Mouse (Mus musculus) hindbrain, embryonic 14.5 days (tissue): ENCODE data around the gene S1pr2. TPM values are rescaled to one million over a fixed set of nuclear protein-coding genes. Genes with fewer than 3 reads are reported as not detected.

Experiments
- ATAC-seq: fragments of 200-750 bp; cut with Nextera tagmentation; 2 replicates; pipeline ENCODE4 v1.8.0; 2017; ENCODE audit warnings: moderate number of reproducible peaks, mild to moderate bottlenecking, moderate TSS enrichment, moderate library complexity; ENCODE audit not compliant: low FRiP score
- DNase-seq: peaks from one replicate; pipeline ENCODE4 v3.0.0-alpha.2; 2015; ENCODE audit warnings: low spot score
- H3K27ac ChIP-seq: fragments of 300-500 bp; sonication (generic); 2 replicates; pipeline ENCODE4 v1.5.1; 2014; ENCODE audit warnings: mild to moderate bottlenecking, moderate library complexity
- H3K27me3 ChIP-seq: fragments of 300-500 bp; sonication (generic); 2 replicates; pipeline ENCODE4 v1.6.1; 2014; ENCODE audit warnings: mild to moderate bottlenecking, low read length, mixed read lengths; ENCODE audit not compliant: control insufficient read depth, insufficient read depth
- H3K36me3 ChIP-seq: fragments of 300-500 bp; sonication (generic); replicated peaks from 2 replicates; pipeline ENCODE4 v1.6.1; 2014; ENCODE audit not compliant: control insufficient read depth, insufficient read depth
- H3K4me1 ChIP-seq: fragments of 300-500 bp; sonication (generic); replicated peaks from 2 replicates; pipeline ENCODE4 v1.6.1; 2014; ENCODE audit warnings: antibody characterized with exemption, low read length, mixed read lengths; ENCODE audit not compliant: control insufficient read depth, insufficient read depth
- H3K4me2 ChIP-seq: fragments of 300-500 bp; sonication (generic); replicated peaks from 2 replicates; pipeline ENCODE4 v1.6.1; 2014; ENCODE audit warnings: mild to moderate bottlenecking, moderate library complexity
- H3K4me3 ChIP-seq: fragments of 300-500 bp; sonication (generic); replicated peaks from 2 replicates; pipeline ENCODE4 v1.5.1; 2014; ENCODE audit warnings: mild to moderate bottlenecking, low read length
- H3K9ac ChIP-seq: fragments of 300-500 bp; sonication (generic); 2 replicates; pipeline ENCODE4 v1.6.1; 2014
- H3K9me3 ChIP-seq: fragments of 300-500 bp; sonication (generic); 2 replicates; pipeline ENCODE4 v1.6.1; 2016; ENCODE audit warnings: low read length; ENCODE audit not compliant: control insufficient read depth
- WGBS: fragments of 180-500 bp; shearing (Covaris S2); extraction: QIAGEN DNeasy Blood & Tissue Kit; methylation state at CpG from one replicate; pipeline ENCODE4 v1.1.7; 2014; 5-methylcytosine and 5-hydroxymethylcytosine counted together
- polyA plus RNA-seq: library from polyadenylated mRNA; unstranded; fragments of >200 nt; fragmentation: Nextera tagmentation; extraction: Ambion mirVana; gene quantifications from 2 replicates; pipeline ENCODE4 v1.2.1, GENCODE M21; 2014

S1pr2 gene
- polyA plus RNA-seq, result 8.6 and 8.8 TPM in 2 replicates

- DNase-seq, result peak; percentile 71
- H3K4me1 ChIP-seq, result peaks cover 22% of the 10 kb centered on the region; the same call in 1 of the 2 replicates
- under 1% methylated on average over 38 of the region's 47 CpGs for WGBS
These were observed at the start of gene S1pr2 for GRCm38 (mm10) chr9:20976216-20976960. Gene S1pr2 (minus strand): TSS chr9:20976781.

GRCm38 (mm10) chr9:21025258-21025810 lies 48.8 kb upstream of the S1pr2 start:
- DNase-seq (no peak), ATAC-seq (no peak)
- no peak overlapping the region for H3K9ac ChIP-seq
- peaks cover 35% of the 10 kb centered on the region for H3K27me3 ChIP-seq
- WGBS, result 70% methylated on average over 19 of the region's 19 CpGs
- no peaks in the 10 kb centered on the region for H3K36me3 ChIP-seq
- peaks cover 9% of the 10 kb centered on the region; the same call in 1 of the 2 replicates for H3K4me1 ChIP-seq
- no peak overlapping the region for H3K27ac ChIP-seq
- H3K9me3 ChIP-seq, result no peaks in the 10 kb centered on the region
- no peak overlapping the region for H3K4me3 ChIP-seq
- H3K4me2 ChIP-seq, result no peak overlapping the region

More at GRCm38 (mm10) chr9:20976216-20976960, at the start of gene S1pr2:
- peak within 1 kb of the TSS; percentile 62 for H3K4me3 ChIP-seq
- no peaks in the 10 kb centered on the region for H3K9me3 ChIP-seq
- ATAC-seq, result peak; percentile 62
- H3K36me3 ChIP-seq, result no peaks in the 10 kb centered on the region
- H3K27me3 ChIP-seq, result no peaks in the 10 kb centered on the region
- peak within 1 kb of the TSS; percentile 71 for H3K9ac ChIP-seq
- peak within 1 kb of the TSS; percentile 56; the same call in 1 of the 2 replicates for H3K27ac ChIP-seq
- H3K4me2 ChIP-seq, result peak within 1 kb of the TSS; percentile 92

- DNase-seq (no peak), ATAC-seq (no peak)
- H3K9me3 ChIP-seq, result no peaks in the 10 kb centered on the region
- no peaks in the 10 kb centered on the region for H3K4me1 ChIP-seq
- no peak overlapping the region for H3K9ac ChIP-seq
- H3K4me3 ChIP-seq, result no peak overlapping the region
- peaks cover 24% of the 10 kb centered on the region for H3K27me3 ChIP-seq
- WGBS, result 82% methylated on average over 1 of the region's 1 CpGs
- no peak overlapping the region for H3K27ac ChIP-seq
- H3K36me3 ChIP-seq, result no peaks in the 10 kb centered on the region
- H3K4me2 ChIP-seq, result no peak overlapping the region
These were observed 46.1 kb upstream of the S1pr2 start for GRCm38 (mm10) chr9:21022726-21023125.

- ATAC-seq, result no peak
- Histone ChIP-seq H3K4me3 (no peak overlapping the region), H3K27ac (no peak overlapping the region), H3K9ac (no peak overlapping the region), H3K9me3 (no peaks in the 10 kb centered on the region), H3K4me1 (no peaks in the 10 kb centered on the region), H3K4me2 (no peak overlapping the region), H3K27me3 (peaks cover 28% of the 10 kb centered on the region), H3K36me3 (no peaks in the 10 kb centered on the region)
- no peak for DNase-seq
- WGBS, result 64% methylated on average over 6 of the region's 6 CpGs
These were observed 45.7 kb upstream of the S1pr2 start for GRCm38 (mm10) chr9:21022288-21022687.

GRCm38 (mm10) chr9:21021363-21021762 lies 44.8 kb upstream of the S1pr2 start:
- Histone ChIP-seq H3K27ac (no peak overlapping the region), H3K9ac (no peak overlapping the region), H3K27me3 (peaks cover 30% of the 10 kb centered on the region), H3K36me3 (no peaks in the 10 kb centered on the region), H3K4me1 (no peaks in the 10 kb centered on the region), H3K9me3 (no peaks in the 10 kb centered on the region), H3K4me2 (no peak overlapping the region), H3K4me3 (no peak overlapping the region)
- 76% methylated on average over 3 of the region's 3 CpGs for WGBS
- DNase-seq (no peak), ATAC-seq (no peak)

- Histone ChIP-seq H3K4me1 (no peaks in the 10 kb centered on the region), H3K4me2 (no peak overlapping the region), H3K36me3 (no peaks in the 10 kb centered on the region), H3K27me3 (peaks cover 54% of the 10 kb centered on the region), H3K9me3 (no peaks in the 10 kb centered on the region), H3K9ac (no peak overlapping the region), H3K4me3 (no peak overlapping the region), H3K27ac (no peak overlapping the region)
- no peak for ATAC-seq
- WGBS, result 85% methylated on average over 2 of the region's 2 CpGs
- DNase-seq, result no peak
These were observed 42.0 kb upstream of the S1pr2 start for GRCm38 (mm10) chr9:21018600-21018999.

GRCm38 (mm10) chr9:21017177-21017575 lies 40.6 kb upstream of the S1pr2 start:
- Histone ChIP-seq H3K27me3 (peaks cover 57% of the 10 kb centered on the region), H3K9me3 (no peaks in the 10 kb centered on the region), H3K27ac (no peak overlapping the region), H3K36me3 (no peaks in the 10 kb centered on the region), H3K4me2 (no peak overlapping the region), H3K4me3 (no peak overlapping the region), H3K4me1 (no peaks in the 10 kb centered on the region), H3K9ac (no peak overlapping the region)
- 44% methylated on average over 4 of the region's 4 CpGs for WGBS
- ATAC-seq (no peak), DNase-seq (no peak)

- Histone ChIP-seq H3K9ac (no peak overlapping the region), H3K27ac (no peak overlapping the region), H3K4me2 (peak overlapping the region; percentile 39; the same call in 1 of the 2 replicates), H3K36me3 (no peaks in the 10 kb centered on the region), H3K4me1 (no peaks in the 10 kb centered on the region), H3K9me3 (no peaks in the 10 kb centered on the region), H3K4me3 (peak overlapping the region; percentile 18; the same call in 1 of the 2 replicates), H3K27me3 (peaks cover 55% of the 10 kb centered on the region)
- 7% methylated on average over 17 of the region's 17 CpGs for WGBS
- no peak for ATAC-seq
- no peak for DNase-seq
These were observed 40.0 kb upstream of the S1pr2 start for GRCm38 (mm10) chr9:21016331-21017176.

- Histone ChIP-seq H3K27me3 (peaks cover 55% of the 10 kb centered on the region), H3K9me3 (no peaks in the 10 kb centered on the region), H3K4me2 (peak within 1 kb of the TSS; percentile 39), H3K4me3 (peak within 1 kb of the TSS; percentile 18), H3K27ac (no peak within 1 kb of the TSS), H3K4me1 (no peaks in the 10 kb centered on the region), H3K36me3 (no peaks in the 10 kb centered on the region), H3K9ac (0 out of 2 replicates have a peak within 1 kb of the TSS, but pooled peaks have one; percentile 16)
- WGBS, result 1% methylated on average over 30 of the region's 30 CpGs
- ATAC-seq (no peak), DNase-seq (no peak)
These were observed 39.1 kb upstream of the S1pr2 start, which contains the start of gene Icam1 for GRCm38 (mm10) chr9:21015571-21016130. Gene Icam1 (plus strand): TSS chr9:21015985.
